Mouse (Mus musculus) heart, embryonic 13.5 days (tissue): ENCODE data around the gene Pacrg. TPM values are rescaled to one million over a fixed set of nuclear protein-coding genes. Genes with fewer than 3 reads are reported as not detected.

Experiments used
- ATAC-seq: fragments of 200-750 bp; cut with Nextera tagmentation; 2 replicates; pipeline ENCODE4 v1.8.0; 2017; ENCODE audit warnings: moderate TSS enrichment; ENCODE audit not compliant: insufficient number of reproducible peaks, low FRiP score, low TSS enrichment; ENCODE audit errors: extremely low read depth
- H3K27ac ChIP-seq: fragments of 300-500 bp; sonication (generic); replicated peaks from 2 replicates; pipeline ENCODE4 v1.5.1; 2015; ENCODE audit warnings: moderate library complexity, mild to moderate bottlenecking, inconsistent platforms
- H3K27me3 ChIP-seq: fragments of 300-500 bp; sonication (generic); replicated peaks from 2 replicates; pipeline ENCODE4 v1.6.1; 2015; ENCODE audit warnings: mild to moderate bottlenecking, inconsistent platforms
- H3K36me3 ChIP-seq: fragments of 300-500 bp; sonication (generic); 2 replicates; pipeline ENCODE4 v1.6.1; 2015; ENCODE audit warnings: mild to moderate bottlenecking, inconsistent platforms
- H3K4me1 ChIP-seq: fragments of 300-500 bp; sonication (generic); 2 replicates; pipeline ENCODE4 v1.6.1; 2015; ENCODE audit warnings: inconsistent platforms
- H3K4me2 ChIP-seq: fragments of 300-500 bp; sonication (generic); 2 replicates; pipeline ENCODE4 v1.6.1; 2015; ENCODE audit warnings: inconsistent platforms, mild to moderate bottlenecking, moderate library complexity
- H3K4me3 ChIP-seq: fragments of 300-500 bp; sonication (generic); 2 replicates; pipeline ENCODE4 v1.5.1; 2015; ENCODE audit warnings: moderate library complexity, mild to moderate bottlenecking, inconsistent platforms
- H3K9ac ChIP-seq: fragments of 300-500 bp; sonication (generic); 2 replicates; pipeline ENCODE4 v1.6.1; 2015; ENCODE audit warnings: inconsistent platforms, mild to moderate bottlenecking, moderate library complexity
- H3K9me3 ChIP-seq: fragments of 300-500 bp; sonication (generic); 2 replicates; pipeline ENCODE4 v1.6.1; 2016; ENCODE audit warnings: inconsistent platforms
- WGBS: fragments of 180-500 bp; shearing (Covaris S2); methylation state at CpG from one replicate; pipeline ENCODE4 v1.1.7; 2015; ENCODE audit warnings: mixed read lengths; 5-methylcytosine and 5-hydroxymethylcytosine counted together
- polyA plus RNA-seq: library from polyadenylated mRNA; unstranded; fragments of >200 nt; fragmentation: Nextera tagmentation; extraction: Ambion mirVana; gene quantifications from 2 replicates; pipeline ENCODE4 v1.2.1, GENCODE M21; 2015

The Pacrg gene
- polyA plus RNA-seq, 1 experiment from 2014 or later, result 0.64 TPM

DNA sequence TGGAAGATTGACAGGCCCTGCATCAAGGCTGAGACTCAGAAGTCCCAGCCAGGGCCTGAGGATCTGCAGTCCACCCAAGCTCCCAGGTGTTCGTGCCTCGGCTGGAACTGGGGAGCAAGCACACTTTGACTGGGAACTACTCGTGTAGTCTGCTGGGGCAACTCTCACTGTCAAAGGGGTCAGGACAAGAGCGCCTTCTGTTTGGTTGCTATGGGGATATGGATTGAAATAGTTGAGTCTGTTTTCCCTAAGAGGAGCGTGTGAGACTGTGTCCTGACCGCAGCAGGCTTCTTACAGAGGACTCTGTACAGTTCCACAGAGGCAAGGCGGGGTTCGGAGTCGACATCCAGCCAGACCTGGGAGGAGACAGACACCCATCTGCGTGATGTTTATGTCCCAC, 440.4 kb downstream of the Pacrg start:
- Histone ChIP-seq H3K9me3 (no peaks in the 10 kb centered on the region), H3K4me1 (peaks cover 58% of the 10 kb centered on the region), H3K27me3 (no peaks in the 10 kb centered on the region), H3K9ac (peak overlapping the region; percentile 37; the same call in 1 of the 2 replicates), H3K4me3 (no peak overlapping the region), H3K4me2 (no peak overlapping the region), H3K27ac (peak overlapping the region; percentile 70), H3K36me3 (no peaks in the 10 kb centered on the region)
- WGBS, result 44% methylated on average over 10 of the region's 10 CpGs
- no peak for ATAC-seq

GRCm38 (mm10) chr17:10398871-10399270, 441.2 kb downstream of the Pacrg start:
- peaks cover 65% of the 10 kb centered on the region for H3K4me1 ChIP-seq
- 76% methylated on average over 5 of the region's 5 CpGs for WGBS

DNA sequence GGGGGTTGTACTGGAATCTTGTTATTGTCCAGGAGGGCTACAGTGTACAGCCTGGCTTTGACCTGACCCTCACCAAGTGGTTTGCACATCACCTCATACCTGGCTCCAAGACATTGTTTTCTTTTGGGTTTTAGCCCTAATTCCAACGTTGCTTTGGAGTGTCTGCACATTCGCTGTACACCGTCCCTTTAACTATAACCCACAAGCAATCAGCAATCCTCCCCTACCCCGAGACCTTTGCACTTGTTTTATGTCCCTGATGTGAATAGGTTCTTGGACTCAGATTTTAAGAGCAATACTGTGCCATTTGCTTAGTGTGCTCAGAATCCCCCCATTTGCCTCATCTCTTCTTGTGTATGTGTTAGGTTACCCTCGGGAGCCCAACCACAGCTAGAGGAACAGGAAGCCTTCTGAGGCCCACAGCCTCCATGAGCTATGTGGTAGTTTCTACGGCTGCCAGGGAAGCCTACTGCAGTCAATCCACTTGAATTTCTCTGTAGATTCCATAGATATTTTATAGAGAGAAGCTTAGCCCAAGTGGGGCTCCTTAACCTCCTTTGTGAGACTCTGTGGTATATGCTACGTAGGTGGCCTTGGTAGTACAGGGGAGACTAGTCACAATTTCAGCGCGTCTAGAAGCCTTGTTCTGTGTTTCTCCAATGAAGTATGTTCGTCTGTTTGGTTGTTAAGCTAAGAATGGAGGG, 442.0 kb downstream of the Pacrg start:
- no peaks in the 10 kb centered on the region for H3K36me3 ChIP-seq
- ATAC-seq, result no peak
- no peak overlapping the region for H3K4me3 ChIP-seq
- H3K27ac ChIP-seq, result peak overlapping the region; percentile 84
- H3K27me3 ChIP-seq, result no peaks in the 10 kb centered on the region
- no peaks in the 10 kb centered on the region for H3K9me3 ChIP-seq
- H3K4me2 ChIP-seq, result no peak overlapping the region
- 61% methylated on average over 10 of the region's 10 CpGs for WGBS
- H3K9ac ChIP-seq, result 0 out of 2 replicates have a peak overlapping the region, but pooled peaks have one; percentile 10
- H3K4me1 ChIP-seq, result peaks cover 72% of the 10 kb centered on the region

More at GRCm38 (mm10) chr17:10398871-10399270, 441.2 kb downstream of the Pacrg start:
- Histone ChIP-seq H3K27ac (peak overlapping the region; percentile 84), H3K9ac (no peak overlapping the region), H3K9me3 (no peaks in the 10 kb centered on the region), H3K27me3 (no peaks in the 10 kb centered on the region), H3K4me3 (no peak overlapping the region), H3K36me3 (no peaks in the 10 kb centered on the region), H3K4me2 (no peak overlapping the region)
- no peak for ATAC-seq

- H3K4me2 ChIP-seq, result peak overlapping the region; percentile 14; the same call in 1 of the 2 replicates
- no peaks in the 10 kb centered on the region for H3K9me3 ChIP-seq
- no peaks in the 10 kb centered on the region for H3K27me3 ChIP-seq
- H3K36me3 ChIP-seq, result no peaks in the 10 kb centered on the region
- peak overlapping the region; percentile 68; the same call in 1 of the 2 replicates for H3K9ac ChIP-seq
- H3K27ac ChIP-seq, result peak overlapping the region; percentile 84
- no peak for ATAC-seq
- no peak overlapping the region for H3K4me3 ChIP-seq
- H3K4me1 ChIP-seq, result peaks cover 70% of the 10 kb centered on the region
- 39% methylated on average over 11 of the region's 11 CpGs for WGBS
Observed at GRCm38 (mm10) chr17:10397336-10397735, 442.8 kb downstream of the Pacrg start.

DNA sequence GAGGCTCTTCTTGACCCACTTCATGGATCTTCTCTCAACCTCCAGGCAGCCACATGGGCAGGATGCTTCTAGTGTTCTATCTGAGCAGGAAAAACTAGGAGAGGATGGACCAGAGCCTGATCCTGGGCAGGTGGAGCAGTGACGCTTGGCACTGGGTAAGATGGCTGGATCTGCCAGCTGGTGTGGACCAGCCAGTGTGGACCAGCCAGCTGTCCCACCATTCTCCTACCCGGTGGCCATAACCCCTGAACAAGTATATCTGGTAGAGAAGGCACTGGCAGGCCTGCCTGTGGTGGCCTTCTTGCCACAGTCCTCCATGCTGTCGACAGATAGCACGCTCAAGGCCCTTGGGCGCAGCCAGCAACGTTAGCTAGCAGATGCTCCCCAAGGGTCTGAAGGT, 443.2 kb downstream of the Pacrg start:
- H3K27ac ChIP-seq, result peak overlapping the region; percentile 84
- no peak for ATAC-seq
- 58% methylated on average over 6 of the region's 6 CpGs for WGBS
- H3K4me1 ChIP-seq, result peaks cover 70% of the 10 kb centered on the region
- no peaks in the 10 kb centered on the region for H3K36me3 ChIP-seq
- H3K9me3 ChIP-seq, result no peaks in the 10 kb centered on the region
- H3K4me3 ChIP-seq, result no peak overlapping the region
- no peaks in the 10 kb centered on the region for H3K27me3 ChIP-seq
- peak overlapping the region; percentile 14; the same call in 1 of the 2 replicates for H3K4me2 ChIP-seq
- H3K9ac ChIP-seq, result peak overlapping the region; percentile 68; the same call in 1 of the 2 replicates

- H3K9ac ChIP-seq, result peak overlapping the region; percentile 58; the same call in 1 of the 2 replicates
- H3K27me3 ChIP-seq, result no peaks in the 10 kb centered on the region
- peaks cover 75% of the 10 kb centered on the region for H3K4me1 ChIP-seq
- no peak overlapping the region for H3K4me2 ChIP-seq
- no peak for ATAC-seq
- H3K27ac ChIP-seq, result no peak overlapping the region
- no peaks in the 10 kb centered on the region for H3K36me3 ChIP-seq
- WGBS, result 71% methylated on average over 8 of the region's 8 CpGs
- H3K9me3 ChIP-seq, result no peaks in the 10 kb centered on the region
- no peak overlapping the region for H3K4me3 ChIP-seq
Observed at GRCm38 (mm10) chr17:10394855-10395254, 445.3 kb downstream of the Pacrg start.

DNA sequence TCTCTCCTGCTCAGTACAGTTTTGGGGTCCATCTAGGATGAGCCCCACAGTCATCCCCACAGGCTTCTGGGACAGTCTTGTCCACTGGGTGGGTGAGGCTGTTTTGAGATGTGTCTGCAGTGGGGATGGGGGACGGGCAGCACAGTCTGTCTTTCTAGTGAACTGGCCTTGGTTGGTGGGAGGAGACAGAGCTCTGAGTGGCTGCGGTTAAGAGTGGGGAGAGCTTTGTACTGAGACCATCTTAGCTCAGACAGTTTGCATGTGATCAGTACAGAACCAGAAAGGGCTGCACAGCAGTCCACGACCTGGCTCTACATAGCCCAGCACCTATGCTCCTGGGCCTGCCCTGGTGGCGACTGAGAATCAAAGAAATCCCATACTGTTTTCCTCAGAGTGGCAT, 446.3 kb downstream of the Pacrg start:
- ATAC-seq, result no peak
- no peak overlapping the region for H3K4me2 ChIP-seq
- no peaks in the 10 kb centered on the region for H3K27me3 ChIP-seq
- peaks cover 75% of the 10 kb centered on the region for H3K4me1 ChIP-seq
- H3K9me3 ChIP-seq, result no peaks in the 10 kb centered on the region
- no peak overlapping the region for H3K4me3 ChIP-seq
- H3K27ac ChIP-seq, result peak overlapping the region; percentile 48
- WGBS, result 55% methylated on average over 4 of the region's 4 CpGs
- H3K36me3 ChIP-seq, result no peaks in the 10 kb centered on the region
- H3K9ac ChIP-seq, result peak overlapping the region; percentile 47; the same call in 1 of the 2 replicates

DNA sequence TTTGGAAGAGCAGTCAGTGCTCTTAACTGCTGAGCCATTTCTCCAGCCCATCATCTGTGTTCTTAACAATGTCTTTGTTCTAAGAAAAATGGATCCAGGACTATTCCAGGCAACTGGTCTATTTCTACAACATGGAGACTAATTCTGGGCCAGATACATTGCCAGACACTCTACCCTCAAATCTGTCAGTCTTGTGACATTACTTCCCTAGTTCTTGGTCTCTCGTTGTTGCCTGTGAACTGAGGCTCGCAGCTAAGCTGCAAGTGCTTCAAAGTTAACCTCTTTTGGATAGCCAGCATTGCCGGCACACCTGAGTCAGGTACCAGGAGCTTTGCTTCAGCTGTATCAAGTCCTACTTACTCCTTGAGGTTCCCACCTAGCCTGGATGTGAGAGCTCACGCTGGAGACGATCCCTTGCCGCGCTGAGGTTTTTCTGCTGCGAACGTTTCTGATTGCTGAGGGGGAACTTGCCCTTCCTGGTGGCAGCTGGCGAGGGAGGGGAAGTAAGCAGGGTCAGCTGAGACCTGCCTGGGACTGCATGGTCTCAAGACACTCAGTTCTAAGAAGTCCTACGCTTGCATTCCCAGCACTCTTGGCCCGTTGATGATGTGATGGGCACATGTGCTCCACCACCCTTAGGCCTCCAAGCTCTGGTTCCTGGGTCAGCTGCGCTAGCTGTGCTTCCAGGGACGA, 447.6 kb downstream of the Pacrg start:
- H3K27ac ChIP-seq, result 0 out of 2 replicates have a peak overlapping the region, but pooled peaks have one; percentile 45
- H3K36me3 ChIP-seq, result no peaks in the 10 kb centered on the region
- no peak for ATAC-seq
- H3K4me2 ChIP-seq, result no peak overlapping the region
- WGBS, result 74% methylated on average over 14 of the region's 14 CpGs
- no peaks in the 10 kb centered on the region for H3K27me3 ChIP-seq
- no peak overlapping the region for H3K9ac ChIP-seq
- no peaks in the 10 kb centered on the region for H3K9me3 ChIP-seq
- H3K4me1 ChIP-seq, result peaks cover 69% of the 10 kb centered on the region
- H3K4me3 ChIP-seq, result no peak overlapping the region

DNA sequence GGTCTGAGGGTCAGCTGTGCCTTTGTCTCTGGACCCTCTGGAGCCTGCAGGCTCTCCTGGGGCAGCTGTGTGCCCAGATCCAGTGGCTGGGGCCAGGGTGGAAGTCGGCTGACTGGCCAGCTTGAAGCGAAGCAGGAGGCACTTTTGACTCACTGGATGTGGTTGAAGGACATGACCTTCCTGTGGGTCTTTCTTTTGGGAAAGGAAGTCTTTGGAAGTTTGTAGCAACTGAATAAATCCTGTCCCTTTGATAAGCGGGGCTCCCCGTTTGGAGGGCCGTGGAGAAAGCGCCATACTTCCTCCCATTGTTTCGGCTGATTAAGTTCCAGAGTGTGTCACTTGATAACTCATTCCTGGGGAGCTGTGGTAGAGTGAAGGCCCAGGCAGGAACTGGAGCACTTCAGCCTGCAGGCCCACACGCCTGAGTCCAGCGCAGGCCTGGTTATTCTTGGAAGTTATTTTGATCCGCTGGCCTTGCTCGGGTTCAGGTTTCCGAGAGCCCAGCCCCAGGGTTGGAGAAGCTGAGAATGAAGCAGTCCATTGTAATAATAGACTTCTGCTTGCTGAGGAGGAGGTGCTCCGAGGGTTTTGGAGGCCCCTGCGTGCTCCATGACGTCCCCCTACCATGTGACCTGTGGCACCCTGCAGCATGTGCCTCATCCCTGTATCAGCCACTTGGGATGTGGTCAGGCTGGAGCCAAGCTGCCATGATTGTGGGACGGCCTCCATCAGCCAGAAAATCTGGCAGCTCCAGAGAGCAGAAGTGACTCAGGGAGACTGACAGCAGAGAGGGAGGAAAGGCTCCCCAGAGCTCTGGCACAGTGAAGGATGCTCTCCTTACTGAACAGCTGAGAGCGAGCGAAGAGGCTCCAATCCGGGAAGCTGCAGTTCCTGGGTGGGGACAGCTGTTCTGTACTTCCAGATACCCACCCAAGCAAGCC, 449.6 kb downstream of the Pacrg start:
- 9% methylated on average over 19 of the region's 19 CpGs for WGBS
- Histone ChIP-seq H3K27me3 (no peaks in the 10 kb centered on the region), H3K4me2 (peak overlapping the region; percentile 59), H3K36me3 (no peaks in the 10 kb centered on the region), H3K9me3 (no peaks in the 10 kb centered on the region), H3K4me3 (peak overlapping the region; percentile 22; the same call in 1 of the 2 replicates), H3K27ac (peak overlapping the region; percentile 99), H3K9ac (peak overlapping the region; percentile 78), H3K4me1 (peaks cover 66% of the 10 kb centered on the region)
- peak; percentile 71 for ATAC-seq

- no peak for ATAC-seq
- no peak overlapping the region; the same call in 1 of the 2 replicates for H3K4me3 ChIP-seq
- no peaks in the 10 kb centered on the region for H3K36me3 ChIP-seq
- H3K9ac ChIP-seq, result peak overlapping the region; percentile 78
- no peaks in the 10 kb centered on the region for H3K27me3 ChIP-seq
- H3K27ac ChIP-seq, result peak overlapping the region; percentile 99
- H3K9me3 ChIP-seq, result no peaks in the 10 kb centered on the region
- peaks cover 61% of the 10 kb centered on the region for H3K4me1 ChIP-seq
- 54% methylated on average over 9 of the region's 9 CpGs for WGBS
- H3K4me2 ChIP-seq, result peak overlapping the region; percentile 59
Observed at GRCm38 (mm10) chr17:10389740-10390139, 450.4 kb downstream of the Pacrg start.

DNA sequence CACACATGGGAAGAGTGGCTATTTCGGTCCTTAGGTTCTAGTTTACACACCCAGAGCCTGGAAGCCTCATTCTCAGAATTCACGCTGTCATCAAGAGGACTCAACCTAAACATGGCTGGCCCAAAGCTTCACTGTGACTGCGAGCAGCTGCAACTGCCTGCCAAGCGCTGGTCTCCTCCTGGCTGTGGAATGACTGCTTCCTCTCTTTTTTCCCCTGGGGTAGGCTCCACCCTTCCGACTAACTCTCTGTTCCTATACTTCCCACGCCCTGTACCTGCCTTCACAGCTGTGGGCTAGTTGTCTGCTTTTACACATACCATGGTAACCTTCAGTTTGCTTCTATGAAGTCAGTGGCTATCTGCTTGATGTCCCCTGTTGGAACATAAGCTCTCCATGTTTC, 453.6 kb downstream of the Pacrg start:
- Histone ChIP-seq H3K27me3 (no peaks in the 10 kb centered on the region), H3K9ac (no peak overlapping the region), H3K9me3 (no peaks in the 10 kb centered on the region), H3K4me1 (peaks cover 45% of the 10 kb centered on the region), H3K4me3 (no peak overlapping the region), H3K4me2 (no peak overlapping the region), H3K27ac (peak overlapping the region; percentile 41), H3K36me3 (no peaks in the 10 kb centered on the region)
- no peak for ATAC-seq
- 42% methylated on average over 6 of the region's 6 CpGs for WGBS
